Mouse (Mus musculus) embryonic fibroblast, embryonic 13.5 days (primary cell): ENCODE results near the gene Leng9.

Experiments used
- CTCF ChIP-seq: IDR thresholded peaks from 2 replicates; pipeline ENCODE4 v1.5.1; 2011; ENCODE audit warnings: mild to moderate bottlenecking, control low read depth, low read length, moderate library complexity, borderline replicate concordance; ENCODE audit not compliant: insufficient read depth
- POLR2A ChIP-seq: IDR thresholded peaks from 2 replicates; pipeline ENCODE4 v1.6.1; 2011; ENCODE audit warnings: low read depth, mild to moderate bottlenecking, control low read depth, low read length, moderate library complexity

DNA sequence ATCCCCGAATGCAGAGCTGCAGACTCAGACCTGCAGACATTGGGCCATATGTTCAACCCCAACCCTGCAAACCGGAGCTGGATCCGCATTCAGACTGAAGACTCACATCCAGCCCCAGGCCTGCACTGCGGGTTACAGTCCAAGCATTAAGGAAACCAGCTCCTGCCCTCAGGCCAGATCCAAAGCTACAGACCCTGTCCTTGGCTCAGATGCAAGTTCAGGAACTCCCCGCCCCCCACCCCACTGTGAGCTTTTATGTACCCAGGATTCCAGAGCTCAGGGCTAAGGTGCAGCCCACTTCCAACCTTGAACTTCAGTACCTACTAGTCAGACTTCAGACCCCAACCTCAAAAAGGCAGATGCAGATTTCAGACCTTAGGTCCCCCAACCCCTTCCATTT lies 25.3 kb downstream of the Leng9 start:
- TF ChIP-seq CTCF (no peak), POLR2A (no peak)
